Mouse (Mus musculus) liver, embryonic 14.5 days (tissue): ENCODE measurements around the gene Fam163a.

Source experiments
- CTCF ChIP-seq: IDR thresholded peaks from 2 replicates; pipeline ENCODE4 v1.5.1; 2016; ENCODE audit warnings: antibody characterized with exemption, low read depth, control low read depth
- EP300 ChIP-seq: IDR thresholded peaks from 2 replicates; pipeline ENCODE4 v1.6.1; 2016; ENCODE audit warnings: antibody characterized with exemption, low read depth

GRCm38 (mm10) chr1:156111728-156112127 is 93.1 kb downstream of the Fam163a start:
- TF ChIP-seq CTCF (no peak), EP300 (no peak)
